Mouse (Mus musculus) cerebellum, adult 9-11 months (tissue): Measurements from ENCODE around the gene Eif4g3.

Experiments used
- DNase-seq: peaks from one replicate; pipeline ENCODE4 v3.0.0; 2022

Eif4g3 gene

DNA sequence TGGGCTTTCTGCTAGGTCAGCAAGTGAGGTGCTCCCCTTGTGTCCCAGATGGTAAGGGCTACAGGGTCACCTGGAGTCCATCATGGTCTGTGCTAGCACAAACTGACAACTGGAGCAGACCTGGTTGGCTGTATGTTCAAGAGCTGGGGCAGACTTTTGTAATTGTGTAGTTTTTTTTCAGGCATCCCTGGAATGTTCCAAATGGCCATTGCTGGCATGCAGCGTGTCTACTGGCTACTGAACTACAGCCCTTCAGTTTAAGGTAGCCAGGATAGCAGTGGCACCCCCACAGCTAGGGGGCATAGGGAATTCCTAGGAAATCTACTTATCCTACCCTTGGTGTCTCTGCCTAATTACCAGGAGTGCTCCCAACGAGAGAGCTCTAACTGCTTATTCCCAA is 115.7 kb downstream of the Eif4g3 start:
- DNase-seq: no peak

DNA sequence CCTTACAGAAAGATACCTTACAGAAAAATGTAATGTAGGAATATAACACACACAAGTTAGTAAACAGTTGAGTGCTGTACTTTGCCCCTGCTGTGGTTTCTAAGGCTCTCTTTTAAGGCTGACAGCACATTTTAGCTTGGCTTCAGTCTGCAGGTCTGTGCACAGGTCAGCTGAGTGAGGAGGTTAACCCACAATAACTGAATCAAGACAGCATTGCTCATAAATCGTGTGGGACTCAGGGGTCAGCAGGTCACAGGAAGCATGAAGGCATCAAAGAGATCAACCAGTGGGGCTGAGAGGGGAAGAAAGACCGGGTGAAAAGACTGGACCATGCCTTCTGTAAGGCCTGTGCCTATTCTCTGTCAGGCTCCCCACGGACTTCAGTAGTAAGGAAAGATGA is 116.5 kb downstream of the Eif4g3 start:
- no peak for DNase-seq

DNA sequence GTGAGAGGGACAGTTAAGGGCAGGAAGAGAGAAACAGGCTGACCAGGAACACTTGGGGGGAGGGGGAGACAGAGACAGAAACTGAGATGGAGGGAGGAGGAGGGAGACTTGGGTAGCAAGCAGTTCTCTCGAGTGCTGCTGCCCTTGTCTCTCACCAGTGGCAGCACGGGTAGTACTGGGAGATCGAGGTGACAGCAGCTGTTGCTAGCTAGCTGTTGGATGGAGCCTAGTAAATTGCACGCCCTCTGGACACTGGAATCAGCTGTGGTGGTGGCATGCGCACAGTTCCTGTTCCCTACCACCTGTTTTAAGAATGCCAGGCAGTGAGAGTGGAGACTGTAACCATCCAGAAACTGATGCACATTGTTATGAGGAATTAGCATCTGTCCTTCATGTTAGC is 119.0 kb downstream of the Eif4g3 start:
- no peak for DNase-seq

DNA sequence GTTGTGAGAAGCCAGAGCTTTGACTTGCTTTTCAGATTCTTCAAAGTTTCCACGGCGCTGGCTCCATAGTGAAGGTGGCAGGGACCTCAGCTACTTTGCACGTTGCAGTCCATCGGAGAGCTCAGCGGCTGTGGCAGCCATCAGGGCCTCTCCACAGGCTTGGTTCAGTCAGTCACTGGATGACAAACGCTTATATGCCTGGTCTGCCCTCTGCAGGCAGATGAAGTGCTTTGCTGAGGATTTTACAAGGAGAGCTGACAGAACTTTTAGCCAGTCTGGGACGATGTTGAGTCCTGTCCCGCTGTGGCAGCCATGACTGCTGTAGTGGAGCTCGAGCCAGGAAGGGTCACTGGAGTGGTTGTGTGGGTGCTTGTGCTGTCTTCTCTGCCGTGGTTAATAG is 126.9 kb downstream of the Eif4g3 start:
- DNase-seq: no peak

- DNase-seq: peak; percentile 62
Observed at GRCm38 (mm10) chr4:138124046-138124445, 131.2 kb downstream of the Eif4g3 start.

DNA sequence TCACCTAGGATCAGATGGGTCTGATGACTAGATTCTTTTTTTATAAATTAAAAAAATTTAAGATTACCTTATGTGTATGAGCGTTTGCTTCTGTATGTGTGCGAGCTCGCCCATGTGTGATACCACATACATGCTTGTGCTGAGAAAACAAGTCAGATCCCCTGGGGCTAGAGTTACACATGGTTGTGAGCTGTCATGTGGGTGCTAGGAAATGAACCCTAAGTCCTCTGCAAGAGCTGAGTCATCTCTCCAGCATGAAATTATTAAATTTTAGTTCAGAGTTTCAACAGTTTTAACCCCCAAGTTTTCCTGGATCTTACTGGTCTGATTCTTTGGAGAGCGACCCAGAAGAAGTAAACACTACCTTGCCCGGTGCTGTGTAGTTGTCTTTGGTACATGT is 134.5 kb downstream of the Eif4g3 start:
- no peak for DNase-seq

GRCm38 (mm10) chr4:138127781-138128180 is 135.0 kb downstream of the Eif4g3 start:
- DNase-seq: no peak

GRCm38 (mm10) chr4:138130149-138130548 is 137.3 kb downstream of the Eif4g3 start:
- DNase-seq: no peak

- no peak for DNase-seq
Observed at GRCm38 (mm10) chr4:138131226-138131625, 138.4 kb downstream of the Eif4g3 start.

GRCm38 (mm10) chr4:138131716-138132115 is 138.9 kb downstream of the Eif4g3 start:
- DNase-seq: no peak

- no peak for DNase-seq
Observed at GRCm38 (mm10) chr4:138133360-138133759, 140.5 kb downstream of the Eif4g3 start.

DNA sequence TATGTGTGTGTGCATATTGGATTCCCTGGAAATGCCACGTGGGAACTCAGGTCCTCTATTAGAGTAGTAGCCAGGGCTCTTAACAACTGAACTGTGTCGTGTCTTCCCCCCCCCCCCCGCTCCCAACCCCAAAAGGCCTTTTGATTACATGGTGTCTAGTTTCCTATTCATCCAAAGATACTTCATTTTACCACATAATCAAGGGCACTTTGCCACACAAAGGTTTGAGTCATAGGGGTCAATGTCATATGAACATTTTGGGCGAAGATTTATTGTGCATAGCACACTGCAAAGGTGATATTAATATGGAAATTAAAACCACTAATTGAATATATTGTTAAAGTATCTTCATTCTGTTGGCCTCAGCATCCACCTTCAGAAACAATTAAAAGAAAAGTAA is 144.5 kb downstream of the Eif4g3 start:
- no peak for DNase-seq

GRCm38 (mm10) chr4:138137804-138138203 is 145.0 kb downstream of the Eif4g3 start:
- no peak for DNase-seq

- no peak for DNase-seq
Observed at GRCm38 (mm10) chr4:138138219-138138618, 145.4 kb downstream of the Eif4g3 start.

DNA sequence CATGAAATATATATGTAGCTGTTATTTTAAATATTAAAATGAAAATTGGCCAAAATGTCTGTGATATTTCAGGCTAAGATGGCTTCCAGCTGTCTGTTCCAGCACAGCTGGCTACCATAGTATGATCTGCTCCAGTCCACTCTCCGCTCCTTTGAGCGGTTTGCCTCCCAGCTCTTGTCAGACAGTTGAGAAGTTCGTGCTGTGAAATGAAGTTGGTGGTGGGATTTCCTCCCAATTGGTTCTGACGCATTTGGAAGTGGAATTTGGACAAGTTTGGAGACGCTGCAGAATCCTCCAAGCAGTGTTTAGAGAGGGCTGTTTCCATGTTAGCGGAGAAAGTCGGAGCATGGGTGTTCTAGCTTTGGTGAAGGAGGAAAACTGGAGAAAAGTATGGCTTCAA is 148.5 kb downstream of the Eif4g3 start:
- DNase-seq: no peak

DNA sequence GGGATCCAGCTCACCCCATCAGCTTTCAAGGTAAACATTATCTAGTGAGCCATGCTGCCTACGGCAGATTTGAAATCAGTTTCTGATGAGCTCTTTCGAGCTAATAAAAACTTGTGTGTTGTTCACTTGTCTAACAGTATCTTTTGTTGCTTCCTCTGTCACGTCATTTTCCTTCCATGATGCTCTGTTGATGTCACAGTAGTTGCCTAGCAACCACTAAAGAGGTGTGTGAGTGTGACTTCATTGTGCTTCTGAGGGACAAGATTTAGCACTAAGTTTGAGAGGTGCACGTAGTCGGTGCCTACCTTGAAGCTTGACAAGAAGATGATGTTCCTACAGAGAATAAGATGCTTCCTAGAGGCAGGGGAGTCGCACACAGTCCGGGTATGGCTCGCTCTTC is 154.4 kb downstream of the Eif4g3 start:
- DNase-seq: no peak

- DNase-seq: no peak
Observed at GRCm38 (mm10) chr4:138149977-138150376, 157.2 kb downstream of the Eif4g3 start.

DNA sequence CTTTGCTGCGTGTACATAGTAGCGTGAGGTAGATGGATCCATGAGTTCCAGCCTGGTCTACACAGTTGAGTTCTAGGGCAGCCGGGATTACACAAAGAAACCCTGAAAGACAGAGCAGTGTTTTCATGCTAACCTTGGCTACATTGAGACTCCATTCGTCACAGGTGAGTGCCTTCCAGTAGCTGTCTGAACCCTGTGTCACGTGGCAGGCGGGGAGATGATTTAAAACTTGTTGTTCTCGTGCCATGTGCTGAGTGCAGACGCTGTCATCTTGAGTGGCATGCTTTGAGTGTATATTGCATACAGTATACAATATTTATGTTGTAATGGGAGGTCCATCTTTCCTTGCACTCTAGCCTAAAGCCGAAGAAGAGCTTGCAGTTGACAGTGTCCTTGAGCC is 158.4 kb downstream of the Eif4g3 start:
- no peak for DNase-seq

DNA sequence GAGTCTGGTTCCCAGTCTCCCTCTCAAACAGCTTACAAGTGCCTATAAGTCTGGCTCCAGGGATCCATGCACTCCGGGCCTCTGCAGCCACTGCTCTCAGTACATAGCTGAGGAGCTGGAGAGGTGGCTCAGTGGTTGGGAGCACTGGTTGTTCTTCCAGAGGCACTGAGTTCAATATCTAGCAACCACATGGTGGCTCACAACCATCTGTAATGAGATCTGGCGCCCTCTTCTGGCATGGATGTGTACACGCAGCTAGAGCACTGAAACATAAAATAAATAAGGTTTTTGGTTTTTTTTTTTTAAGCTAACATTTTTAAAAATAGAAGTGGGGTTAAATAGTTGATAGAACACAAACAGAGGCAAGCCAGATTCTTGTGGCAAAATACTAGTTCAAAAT is 161.2 kb downstream of the Eif4g3 start:
- DNase-seq: peak; percentile 21

DNA sequence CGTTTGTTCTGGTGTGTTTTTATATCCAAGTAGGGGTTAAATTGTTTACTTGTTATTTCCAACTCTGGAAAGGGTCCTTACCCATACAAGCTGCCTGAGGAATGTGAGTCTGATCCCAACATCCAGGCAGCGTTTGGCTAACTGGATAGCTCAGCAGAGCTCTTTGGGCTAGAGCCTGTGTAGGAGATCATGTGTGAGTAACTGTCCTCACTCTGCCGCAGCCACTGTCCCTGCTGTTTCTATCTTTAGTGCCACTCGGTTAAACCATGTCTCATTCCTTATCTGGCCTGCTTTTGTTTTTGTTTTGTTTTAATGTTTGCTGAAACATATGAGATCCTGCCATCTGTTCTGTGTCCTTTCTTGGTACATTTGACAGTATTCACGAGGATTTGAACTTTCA is 168.1 kb downstream of the Eif4g3 start:
- DNase-seq: no peak

GRCm38 (mm10) chr4:138161550-138161949 is 168.7 kb downstream of the Eif4g3 start:
- DNase-seq: no peak

- DNase-seq: no peak
Observed at GRCm38 (mm10) chr4:138163836-138164235, 171.0 kb downstream of the Eif4g3 start.

DNA sequence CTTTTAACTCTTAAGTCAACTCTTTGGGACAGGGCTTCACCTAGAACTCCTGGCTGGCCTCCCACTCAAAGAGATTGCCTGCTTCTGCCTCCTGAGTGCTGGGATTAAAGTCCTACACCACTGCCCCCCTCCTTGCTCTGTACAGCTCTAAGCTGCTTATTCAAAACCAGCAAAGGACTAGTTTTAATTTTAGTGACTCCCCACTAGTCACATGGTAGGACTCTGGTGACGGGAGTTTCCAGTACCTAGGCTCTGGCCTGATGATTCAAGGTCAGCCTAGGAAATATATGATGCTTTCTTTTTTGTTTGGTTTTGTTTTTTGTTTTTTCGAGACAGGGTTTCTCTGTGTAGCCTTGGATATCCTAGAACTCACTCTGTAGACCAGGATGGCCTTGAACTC is 172.0 kb downstream of the Eif4g3 start:
- DNase-seq: no peak

GRCm38 (mm10) chr4:138166519-138166918 is 173.7 kb downstream of the Eif4g3 start:
- DNase-seq: no peak

DNA sequence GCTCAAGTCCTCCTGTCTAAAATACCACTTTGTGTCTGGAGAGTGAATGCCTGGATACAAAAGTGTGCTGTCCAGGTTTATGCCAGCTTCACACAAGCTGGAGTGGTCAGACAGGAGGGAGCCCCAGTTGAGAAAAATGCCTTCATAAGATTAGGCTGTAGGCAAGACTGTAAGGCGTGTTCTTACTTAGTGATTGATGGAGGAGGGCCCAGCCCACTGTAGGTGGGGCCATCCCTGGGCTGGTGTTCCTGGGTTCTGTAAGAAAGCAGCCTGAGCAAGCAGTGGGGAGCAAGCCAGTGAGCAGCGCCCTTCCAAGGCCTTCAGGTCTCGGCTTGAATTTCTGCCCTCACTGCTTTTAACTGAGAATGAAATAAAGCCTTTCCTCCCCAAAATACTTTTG is 175.3 kb downstream of the Eif4g3 start:
- DNase-seq: no peak

DNA sequence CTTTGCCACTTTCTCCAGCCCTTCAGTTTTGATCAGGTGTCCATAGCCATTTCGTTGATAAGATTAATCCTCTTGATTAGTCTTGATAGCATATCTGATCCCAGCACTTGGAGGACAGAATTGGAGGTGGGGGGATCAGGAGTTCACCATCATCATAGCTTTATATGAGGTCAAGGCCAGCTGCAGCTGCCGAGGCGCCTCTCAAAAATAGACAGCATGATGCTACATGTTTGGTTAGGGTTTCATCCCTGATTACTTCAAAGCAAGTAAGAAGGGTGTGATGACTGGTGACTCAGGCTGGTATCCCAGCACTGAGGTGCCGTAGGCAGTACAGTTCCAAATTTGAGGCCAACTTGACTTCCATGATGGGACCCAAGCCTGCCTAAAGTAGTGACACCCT is 176.6 kb downstream of the Eif4g3 start:
- no peak for DNase-seq
